Mouse (Mus musculus) testis, adult 2 months (tissue): ENCODE results near the gene Atp6v0a1. TPM values are rescaled to one million over a fixed set of nuclear protein-coding genes. Genes with fewer than 3 reads are reported as not detected.

Source experiments
- H3K27ac ChIP-seq: fragments of 200-500 bp; 2 replicates; pipeline ENCODE4 v1.5.1; 2012; ENCODE audit warnings: low read depth, low read length; ENCODE audit not compliant: control insufficient read depth, insufficient read depth
- H3K27me3 ChIP-seq: fragments of 200-500 bp; 2 replicates; pipeline ENCODE4 v1.6.1; 2012; ENCODE audit warnings: mild to moderate bottlenecking, low read length, moderate library complexity; ENCODE audit not compliant: control insufficient read depth, insufficient read depth
- H3K36me3 ChIP-seq: fragments of 200-500 bp; 2 replicates; pipeline ENCODE4 v1.6.1; 2012; ENCODE audit warnings: mild to moderate bottlenecking, low read length; ENCODE audit not compliant: control insufficient read depth, insufficient read depth
- H3K4me1 ChIP-seq: fragments of 200-500 bp; 2 replicates; pipeline ENCODE4 v1.6.1; 2012; ENCODE audit warnings: low read length; ENCODE audit not compliant: control insufficient read depth, insufficient read depth
- H3K4me3 ChIP-seq: fragments of 200-500 bp; 2 replicates; pipeline ENCODE4 v1.5.1; 2012; ENCODE audit warnings: low read depth, mild to moderate bottlenecking, low read length, moderate library complexity, mixed read lengths; ENCODE audit not compliant: control insufficient read depth
- CTCF ChIP-seq: fragments of 200-500 bp; IDR thresholded peaks from 2 replicates; pipeline ENCODE4 v1.5.1; 2012; ENCODE audit warnings: low read depth, mild to moderate bottlenecking, inconsistent platforms, low read length, moderate library complexity; ENCODE audit not compliant: control insufficient read depth, insufficient read depth, insufficient replicate concordance
- POLR2A ChIP-seq: fragments of 200-500 bp; IDR thresholded peaks from 2 replicates; pipeline ENCODE4 v1.6.1; 2012; ENCODE audit warnings: low read depth, mild to moderate bottlenecking, inconsistent platforms, low read length, moderate library complexity; ENCODE audit not compliant: control insufficient read depth
- polyA plus RNA-seq: library from polyadenylated mRNA; depleted of rRNA; stranded (reverse); fragments of >200 nt; gene quantifications from 2 replicates; pipeline ENCODE4 v1.2.3, GENCODE M21; 2012; rRNA removed

Atp6v0a1 gene
- polyA plus RNA-seq, 1 experiment, result 18.1 TPM

DNA sequence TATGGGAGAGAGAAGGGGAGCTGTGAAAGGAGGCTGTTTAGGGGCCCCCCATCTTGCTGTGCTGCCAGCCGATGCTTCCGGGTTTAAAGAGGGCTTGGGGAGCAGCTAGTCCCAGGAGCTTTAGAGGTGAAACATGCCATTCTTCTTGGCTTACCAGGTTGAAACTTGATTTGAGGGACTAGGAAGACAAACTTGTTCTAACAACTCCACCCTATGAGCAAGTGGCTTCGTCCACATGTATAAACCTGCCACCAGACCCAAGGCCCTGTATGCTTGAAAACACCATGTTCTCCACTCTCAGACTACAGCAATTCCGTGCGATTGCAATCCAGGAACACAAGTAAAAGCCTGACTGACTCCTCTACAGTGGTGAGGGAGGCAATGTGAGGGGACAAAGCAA is 93.8 kb downstream of the Atp6v0a1 start:
- H3K4me1 ChIP-seq, result no peaks in the 10 kb centered on the region
- no peak for TF ChIP-seq CTCF
- no peak for TF ChIP-seq POLR2A
- H3K36me3 ChIP-seq, result peaks cover 2% of the 10 kb centered on the region; the same call in 1 of the 2 replicates
- H3K4me3 ChIP-seq, result no peak overlapping the region
- H3K27me3 ChIP-seq, result no peaks in the 10 kb centered on the region
- no peak overlapping the region for H3K27ac ChIP-seq

GRCm38 (mm10) chr11:101109351-101109750 is 100.1 kb downstream of the Atp6v0a1 start:
- no peak overlapping the region for H3K27ac ChIP-seq
- TF ChIP-seq POLR2A, result no peak
- no peak for TF ChIP-seq CTCF
- H3K36me3 ChIP-seq, result no peaks in the 10 kb centered on the region
- H3K27me3 ChIP-seq, result no peaks in the 10 kb centered on the region
- no peak overlapping the region for H3K4me3 ChIP-seq
- H3K4me1 ChIP-seq, result no peaks in the 10 kb centered on the region

- Histone ChIP-seq H3K27ac (no peak overlapping the region), H3K36me3 (no peaks in the 10 kb centered on the region), H3K27me3 (no peaks in the 10 kb centered on the region), H3K4me1 (no peaks in the 10 kb centered on the region), H3K4me3 (no peak overlapping the region)
- TF ChIP-seq POLR2A, result no peak
Measured at GRCm38 (mm10) chr11:101110708-101111107, 101.5 kb downstream of the Atp6v0a1 start.

GRCm38 (mm10) chr11:101111178-101111577 is 101.9 kb downstream of the Atp6v0a1 start:
- TF ChIP-seq CTCF (no peak), POLR2A (no peak)
- no peaks in the 10 kb centered on the region for H3K27me3 ChIP-seq

GRCm38 (mm10) chr11:101112186-101112585 is 102.9 kb downstream of the Atp6v0a1 start:
- Histone ChIP-seq H3K4me3 (no peak overlapping the region), H3K27ac (no peak overlapping the region), H3K27me3 (no peaks in the 10 kb centered on the region), H3K36me3 (no peaks in the 10 kb centered on the region), H3K4me1 (no peaks in the 10 kb centered on the region)
- no peak for TF ChIP-seq CTCF
- TF ChIP-seq POLR2A, result no peak

More at GRCm38 (mm10) chr11:101111178-101111577, 101.9 kb downstream of the Atp6v0a1 start:
- Histone ChIP-seq H3K4me3 (no peak overlapping the region), H3K27ac (no peak overlapping the region), H3K36me3 (no peaks in the 10 kb centered on the region), H3K4me1 (no peaks in the 10 kb centered on the region)

Other genes with a start within 250 kb of the Atp6v0a1 start
- 0.40 and 0.51 TPM in 2 replicates for gene Kcnh4, start 249.5 kb upstream of the Atp6v0a1 start, polyA plus RNA-seq
- 0.36 TPM in 1 of 2 replicates, not detected in the other for gene Hcrt, start 246.5 kb upstream of the Atp6v0a1 start, polyA plus RNA-seq
- 1.3 and 1.6 TPM in 2 replicates for gene Ghdc, start 238.5 kb upstream of the Atp6v0a1 start, polyA plus RNA-seq
- 1.9 and 2.4 TPM in 2 replicates for gene Stat5b, start 158.7 kb upstream of the Atp6v0a1 start, polyA plus RNA-seq
- gene Stat5a, start 150.1 kb upstream of the Atp6v0a1 start, polyA plus RNA-seq, result 4.0 and 6.6 TPM in 2 replicates
- gene Stat3, start 69.9 kb upstream of the Atp6v0a1 start, polyA plus RNA-seq, result 25.0 and 30.2 TPM in 2 replicates
- gene Cavin1, start 38.6 kb upstream of the Atp6v0a1 start, polyA plus RNA-seq, result 5.1 and 6.1 TPM in 2 replicates
- 46.2 and 46.3 TPM in 2 replicates for gene Naglu, start 60.6 kb downstream of the Atp6v0a1 start, polyA plus RNA-seq
- gene Hsd17b1, start 69.0 kb downstream of the Atp6v0a1 start, polyA plus RNA-seq, result 0.66 and 0.88 TPM in 2 replicates
- gene Coasy, start 73.1 kb downstream of the Atp6v0a1 start, polyA plus RNA-seq, result 21.0 and 21.7 TPM in 2 replicates
- 6.4 and 6.7 TPM in 2 replicates for gene Mlx, start 77.8 kb downstream of the Atp6v0a1 start, polyA plus RNA-seq
- 77.6 and 77.9 TPM in 2 replicates for gene Psmc3ip, start 86.0 kb downstream of the Atp6v0a1 start, polyA plus RNA-seq
- 51.5 and 53.8 TPM in 2 replicates for gene Retreg3, start 110.4 kb downstream of the Atp6v0a1 start, polyA plus RNA-seq
- 22.4 and 27.3 TPM in 2 replicates for gene Tubg1, start 110.5 kb downstream of the Atp6v0a1 start, polyA plus RNA-seq
- 1.6 and 1.9 TPM in 2 replicates for gene Tubg2, start 146.5 kb downstream of the Atp6v0a1 start, polyA plus RNA-seq
- 0.40 and 0.44 TPM in 2 replicates for gene Cntnap1, start 161.1 kb downstream of the Atp6v0a1 start, polyA plus RNA-seq
- 2.6 and 4.1 TPM in 2 replicates for gene Plekhh3, start 161.9 kb downstream of the Atp6v0a1 start, polyA plus RNA-seq
- gene Ccr10, start 166.0 kb downstream of the Atp6v0a1 start, polyA plus RNA-seq, result 0.05 TPM in 1 of 2 replicates, not detected in the other
- gene Ezh1, start 217.0 kb downstream of the Atp6v0a1 start, polyA plus RNA-seq, result 14.3 and 14.5 TPM in 2 replicates
- 5.6 and 5.8 TPM in 2 replicates for gene Ramp2, start 236.6 kb downstream of the Atp6v0a1 start, polyA plus RNA-seq
- 26.1 and 26.2 TPM in 2 replicates for gene Vps25, start 244.3 kb downstream of the Atp6v0a1 start, polyA plus RNA-seq